Mouse (Mus musculus) liver, postnatal 0 days (tissue): ENCODE data around the gene Dnaja3.

Experiments
- CTCF ChIP-seq: sonication (generic); IDR thresholded peaks from 2 replicates; pipeline ENCODE4 v1.5.1; 2016; ENCODE audit warnings: antibody characterized with exemption, low read depth
- EP300 ChIP-seq: IDR thresholded peaks from 2 replicates; pipeline ENCODE4 v1.6.1; 2016; ENCODE audit warnings: antibody characterized with exemption, low read depth, mild to moderate bottlenecking

- no peak for TF ChIP-seq EP300
- no peak for TF ChIP-seq CTCF
These were observed 9.4 kb downstream of the Dnaja3 start for GRCm38 (mm10) chr16:4649211-4649610.
